Mouse (Mus musculus): Measurements from ENCODE around the gene Stum.

DNA sequence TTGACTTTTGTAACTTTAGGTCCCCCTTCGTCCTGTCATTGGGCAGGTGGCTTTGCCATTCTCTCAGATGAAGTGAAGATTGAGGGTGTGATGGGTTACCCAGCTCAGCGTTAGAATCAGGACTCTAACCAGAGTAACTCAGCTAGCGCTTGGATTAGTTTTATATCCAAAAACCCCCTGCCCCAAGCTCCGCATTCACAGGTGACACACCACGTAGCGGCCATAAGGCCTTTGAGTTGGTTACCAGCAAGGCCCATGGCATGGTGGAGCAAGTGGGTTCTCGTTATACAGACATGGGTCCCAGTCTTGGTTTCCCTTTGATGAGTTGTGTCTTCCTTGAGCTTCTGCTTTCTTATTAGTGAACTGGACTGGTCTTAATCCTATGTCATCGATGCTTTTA, 99.4 kb downstream of the Stum start:
- no peak for TF ChIP-seq POLR2A (IDR thresholded peaks at IDR 0.05; ENCODE audit: low read depth, low read length)
- no peak for TF ChIP-seq CTCF (IDR thresholded peaks at IDR 0.05; ENCODE audit: extremely low read depth, insufficient read length, insufficient replicate concordance, low read depth, low read length)

Measured in small intestine, adult 2 months (tissue).